Mouse (Mus musculus) CH12.LX (cell line): Measurements from ENCODE around the gene Prkn. TPM values are rescaled to one million over a fixed set of nuclear protein-coding genes. Genes with fewer than 3 reads are reported as not detected.
A peak's percentile ranks its signal among the peaks of the same experiment; 100 is the strongest.

Experiments used
- DNase-seq: peaks from one replicate; pipeline ENCODE4 v3.0.0-alpha.2; 2013; ENCODE audit errors: extremely low read depth
- H3K27ac ChIP-seq: 2 replicates; pipeline ENCODE4 v1.5.1; 2012; ENCODE audit warnings: low read depth, mild to moderate bottlenecking, control low read depth, moderate library complexity; ENCODE audit not compliant: insufficient read depth
- H3K27me3 ChIP-seq: replicated peaks from 2 replicates; pipeline ENCODE3; 2012; ENCODE audit warnings: inconsistent platforms
- H3K36me3 ChIP-seq, 2 experiments: replicated peaks in 1 of 2; 2 replicates each; pipeline versions ENCODE3 to v1.6.1; 2012; ENCODE audit warnings: inconsistent platforms in 1 of 2, low read length in 1 of 2, mild to moderate bottlenecking in 1 of 2, mixed read lengths in 1 of 2, moderate library complexity in 1 of 2; ENCODE audit not compliant: control insufficient read depth in 1 of 2, insufficient read depth in 1 of 2
- H3K4me1 ChIP-seq, 2 experiments: 2 replicates each; pipeline ENCODE4 v1.6.1; 2012; ENCODE audit warnings: inconsistent platforms in 1 of 2, moderate library complexity in 1 of 2; ENCODE audit not compliant: insufficient read depth in 2 of 2, control insufficient read depth in 1 of 2
- H3K4me2 ChIP-seq: 2 replicates; pipeline ENCODE4 v1.6.1; 2012; ENCODE audit warnings: low read depth, mild to moderate bottlenecking, control low read depth; ENCODE audit not compliant: poor library complexity, insufficient read depth, severe bottlenecking
- H3K4me3 ChIP-seq, 3 experiments: fragments of 150-350 bp in 1 of 3; sonication (generic) in 1 of 3; replicated peaks in 1 of 3; 2 replicates each; pipeline versions ENCODE3 to v1.5.1; 2011 to 2012; ENCODE audit warnings: low read depth in 2 of 3, low read length in 2 of 3, mild to moderate bottlenecking in 2 of 3, moderate library complexity in 2 of 3, control low read depth in 1 of 3, improper control_type of control experiment in 1 of 3, inconsistent platforms in 1 of 3, mixed read lengths in 1 of 3; ENCODE audit not compliant: poor library complexity in 1 of 3
- H3K79me2 ChIP-seq: replicated peaks from 2 replicates; pipeline ENCODE4 v1.6.1; 2012; ENCODE audit warnings: mild to moderate bottlenecking, moderate library complexity; ENCODE audit not compliant: control insufficient read depth, poor library complexity, insufficient read depth, severe bottlenecking; ENCODE audit errors: extremely low read depth
- H3K9ac ChIP-seq: 2 replicates; pipeline ENCODE4 v1.6.1; 2012; ENCODE audit warnings: low read depth, mild to moderate bottlenecking, control low read depth, moderate library complexity; ENCODE audit not compliant: insufficient read depth
- H3K9me3 ChIP-seq: replicated peaks from 2 replicates; pipeline ENCODE3; 2012; ENCODE audit warnings: low read length, inconsistent platforms, mixed read lengths
- BHLHE40 ChIP-seq: IDR thresholded peaks from 2 replicates; pipeline ENCODE4 v1.6.1; 2011; ENCODE audit warnings: mild to moderate bottlenecking, low read depth, low read length, improper control_type of control experiment
- CHD2 ChIP-seq: IDR thresholded peaks from 2 replicates; pipeline ENCODE4 v1.6.1; 2011; ENCODE audit warnings: low read length, improper control_type of control experiment
- ELF1 ChIP-seq: IDR thresholded peaks from 2 replicates; pipeline ENCODE4 v1.6.1; 2014; ENCODE audit warnings: low read depth, mild to moderate bottlenecking, inconsistent platforms, low read length, improper control_type of control experiment
- EP300 ChIP-seq: IDR thresholded peaks from 2 replicates; pipeline ENCODE4 v1.6.1; 2011; ENCODE audit warnings: low read length, improper control_type of control experiment
- HCFC1 ChIP-seq: IDR thresholded peaks from 2 replicates; pipeline ENCODE4 v1.6.1; 2012; ENCODE audit warnings: low read depth, mild to moderate bottlenecking, inconsistent platforms, low read length, improper control_type of control experiment
- KAT2A ChIP-seq: IDR thresholded peaks from 2 replicates; pipeline ENCODE4 v1.6.1; 2012; ENCODE audit warnings: low read length, improper control_type of control experiment, inconsistent platforms; ENCODE audit not compliant: insufficient replicate concordance
- MAZ ChIP-seq: IDR thresholded peaks from 2 replicates; pipeline ENCODE4 v1.6.1; 2012; ENCODE audit warnings: low read depth, mild to moderate bottlenecking, inconsistent platforms, low read length, improper control_type of control experiment, moderate library complexity
- MEF2A ChIP-seq: IDR thresholded peaks from 2 replicates; pipeline ENCODE4 v1.6.1; 2014; ENCODE audit warnings: low read depth, mild to moderate bottlenecking, inconsistent platforms, low read length, improper control_type of control experiment, borderline replicate concordance
- MXI1 ChIP-seq: IDR thresholded peaks from 2 replicates; pipeline ENCODE4 v1.6.1; 2011; ENCODE audit warnings: mild to moderate bottlenecking, low read depth, low read length, improper control_type of control experiment
- MYC ChIP-seq: IDR thresholded peaks from 2 replicates; pipeline ENCODE4 v1.6.1; 2011; ENCODE audit warnings: low read depth, mild to moderate bottlenecking, improper control_type of control experiment, low read length
- NELFE ChIP-seq: IDR thresholded peaks from 2 replicates; pipeline ENCODE4 v1.6.1; 2011; ENCODE audit warnings: low read depth, low read length, improper control_type of control experiment
- NRF1 ChIP-seq: IDR thresholded peaks from 2 replicates; pipeline ENCODE4 v1.6.1; 2014; ENCODE audit warnings: low read depth, mild to moderate bottlenecking, inconsistent platforms, low read length, improper control_type of control experiment, moderate library complexity
- PAX5 ChIP-seq: IDR thresholded peaks from 2 replicates; pipeline ENCODE4 v1.6.1; 2012; ENCODE audit warnings: low read length, inconsistent platforms, mixed read lengths
- POLR2A ChIP-seq: IDR thresholded peaks from 2 replicates; pipeline ENCODE4 v1.6.1; 2011; ENCODE audit warnings: low read depth, mild to moderate bottlenecking, improper control_type of control experiment, low read length
- RCOR1 ChIP-seq: conservative IDR thresholded peaks from 2 replicates; pipeline ENCODE4 v1.6.1; 2012; ENCODE audit warnings: low read depth, mild to moderate bottlenecking, inconsistent platforms, low read length, improper control_type of control experiment
- SIN3A ChIP-seq: IDR thresholded peaks from 2 replicates; pipeline ENCODE4 v1.6.1; 2012; ENCODE audit warnings: low read length, improper control_type of control experiment, inconsistent platforms
- SMC3 ChIP-seq: IDR thresholded peaks from 2 replicates; pipeline ENCODE4 v1.6.1; 2011; ENCODE audit warnings: low read depth, low read length, improper control_type of control experiment
- TBP ChIP-seq: conservative IDR thresholded peaks from 2 replicates; pipeline ENCODE4 v1.6.1; 2011; ENCODE audit warnings: low read depth, low read length, improper control_type of control experiment
- ZKSCAN1 ChIP-seq: IDR thresholded peaks from 2 replicates; pipeline ENCODE4 v1.6.1; 2012; ENCODE audit warnings: low read depth, inconsistent platforms, low read length, improper control_type of control experiment, borderline replicate concordance
- ZMIZ1 ChIP-seq: IDR thresholded peaks from 2 replicates; pipeline ENCODE4 v1.6.1; 2012; ENCODE audit warnings: low read depth, mild to moderate bottlenecking, inconsistent platforms, low read length, improper control_type of control experiment
- ZNF384 ChIP-seq: IDR thresholded peaks from 2 replicates; pipeline ENCODE4 v1.6.1; 2012; ENCODE audit warnings: low read depth, low read length, improper control_type of control experiment, inconsistent platforms
- dilution Hi-C: fragments of 300-500 bp; cut with MboI; formaldehyde crosslinking; loops from 2 replicates; pipeline ENCODE4 v1.14.3; 2020; ENCODE audit warnings: low sequenced_read_pairs; ENCODE audit not compliant: extremely low pct_unique_long_range_greater_than_20kb, extremely low pct_ligation_motif_present
- in situ Hi-C: fragments of 300-500 bp; cut with MboI; formaldehyde crosslinking; loops from 3 replicates; pipeline ENCODE4 v1.14.3; 2019; ENCODE audit warnings: low sequenced_read_pairs, low pct_ligation_motif_present, low pct_unique_long_range_greater_than_20kb, mixed read lengths
- polyA plus RNA-seq: library from polyadenylated mRNA; unstranded; fragments of >175 nt; gene quantifications from 2 replicates; pipeline ENCODE4 v1.2.1, GENCODE M21; 2012; ENCODE audit warnings: low read depth; ENCODE audit not compliant: insufficient read length
- total RNA-seq, 2 experiments: library from RNA; depleted of rRNA; stranded (reverse); fragments of 300-350 nt in 1 of 2; fragments of >200 nt in 1 of 2; gene quantifications; 2 replicates each; pipeline ENCODE4 v1.2.3; 2012 to 2014

The Prkn gene
- total and polyA plus RNA-seq, 3 experiments: 0.08 TPM; not detected in 2

DNA sequence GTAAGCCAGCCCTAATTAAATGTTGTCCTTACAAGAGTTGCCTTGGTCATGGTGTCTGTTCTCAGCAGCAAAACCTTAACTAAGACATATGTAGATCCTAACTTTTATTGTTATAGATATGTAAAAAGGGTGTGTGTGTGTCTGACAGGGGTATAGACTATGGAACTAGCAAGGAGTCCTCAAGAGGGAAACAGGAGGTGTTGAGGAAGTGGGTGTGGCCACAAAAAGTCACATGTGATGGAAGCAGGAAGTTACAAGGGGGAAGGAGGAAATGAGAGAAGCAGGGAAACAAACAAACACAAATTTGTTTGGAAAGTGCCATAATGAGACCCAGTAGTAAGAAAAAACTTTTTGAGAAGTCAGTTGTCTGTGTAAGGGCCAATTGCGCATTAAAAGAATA, 1253.8 kb downstream of the Prkn start:
- H3K9ac ChIP-seq: no peak overlapping the region
- H3K36me3 ChIP-seq: no peaks in the 10 kb centered on the region
- in situ Hi-C loops: no loop called here
- no peak overlapping the region for H3K4me3 ChIP-seq
- H3K4me2 ChIP-seq: no peak overlapping the region
- H3K4me1 ChIP-seq: peaks cover 0 to 12% of the 10 kb centered on the region in 2 experiments; a peak in 2 of 4 replicates
- no peak for DNase-seq
- H3K27ac ChIP-seq: no peak overlapping the region
- no peaks in the 10 kb centered on the region for H3K9me3 ChIP-seq
- H3K27me3 ChIP-seq: peaks cover 2% of the 10 kb centered on the region
- dilution Hi-C loops: no loop called here
- TF ChIP-seq PAX5 (no peak), TBP (no peak), ELF1 (peak; percentile 34; the same call in 1 of the 2 replicates), CHD2 (no peak), MXI1 (no peak), MYC (no peak)
- H3K79me2 ChIP-seq: no peaks in the 10 kb centered on the region

DNA sequence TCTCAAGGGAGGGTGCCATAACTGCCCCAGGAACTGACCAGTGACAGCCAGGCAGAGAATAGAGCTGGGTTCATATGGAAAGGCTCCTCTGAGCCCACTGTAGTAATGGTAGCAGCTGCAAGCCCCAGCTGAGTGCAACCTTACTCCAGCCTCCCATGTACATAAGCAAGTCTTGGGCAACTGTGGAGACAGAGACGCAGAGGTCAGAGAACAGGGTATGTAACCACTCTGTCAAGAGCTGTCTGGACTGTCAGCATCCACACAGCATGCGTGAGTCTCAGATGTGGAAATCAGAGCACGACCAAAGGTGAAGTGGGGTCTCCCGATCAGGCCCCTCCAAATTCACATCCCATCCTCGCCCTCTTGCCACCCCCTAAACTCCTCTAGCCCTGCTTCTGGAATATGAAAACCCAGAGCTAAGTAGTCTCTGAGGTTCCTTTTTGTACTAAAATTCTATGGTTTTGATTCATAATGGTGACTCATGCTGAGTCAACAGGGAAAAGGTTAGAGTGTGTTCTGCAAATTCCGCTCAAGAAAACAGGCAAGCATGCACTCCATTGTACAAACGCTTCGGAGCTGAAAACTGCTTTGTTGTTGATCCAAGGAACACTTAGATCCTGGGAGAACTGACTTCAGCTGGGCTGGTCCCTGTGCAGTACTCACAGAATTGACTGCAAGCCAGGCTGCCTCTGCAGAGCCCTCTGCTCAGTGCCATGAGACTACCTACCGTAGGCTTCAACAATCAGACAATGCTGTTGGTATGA, 1254.8 kb downstream of the Prkn start:
- Histone ChIP-seq H3K9me3 (peaks cover 4% of the 10 kb centered on the region), H3K27ac (no peak overlapping the region), H3K36me3 (no peaks in the 10 kb centered on the region), H3K9ac (no peak overlapping the region), H3K27me3 (peaks cover 2% of the 10 kb centered on the region), H3K79me2 (no peaks in the 10 kb centered on the region), H3K4me2 (no peak overlapping the region), H3K4me3 (no peak overlapping the region), H3K4me1 (peaks cover 0 to 12% of the 10 kb centered on the region in 2 experiments; a peak in 2 of 4 replicates)
- DNase-seq: no peak
- in situ Hi-C loops (loop anchor here (5.0 kb wide), 1 partner anchor 117 kb away; no protein-coding TSS in a partner anchor), dilution Hi-C loops (no loop called here)
- no peak for TF ChIP-seq ZKSCAN1
- no peak for TF ChIP-seq MEF2A
- no peak for TF ChIP-seq NELFE
- no peak for TF ChIP-seq ZNF384
- no peak for TF ChIP-seq MAZ
- no peak for TF ChIP-seq SMC3
- no peak for TF ChIP-seq SIN3A
- no peak for TF ChIP-seq MXI1
- TF ChIP-seq ZMIZ1: no peak
- no peak for TF ChIP-seq KAT2A
- TF ChIP-seq RCOR1: no peak
- TF ChIP-seq POLR2A: no peak
- no peak for TF ChIP-seq HCFC1
- no peak for TF ChIP-seq BHLHE40
- no peak for TF ChIP-seq PAX5
- no peak for TF ChIP-seq TBP
- TF ChIP-seq CHD2: no peak
- TF ChIP-seq NRF1: no peak
- TF ChIP-seq EP300: no peak
